Mouse (Mus musculus) liver, adult (tissue): ENCODE results near the gene Prkar1b.

ENCODE experiments used
- GATA4 ChIP-seq: IDR thresholded peaks from 2 replicates; pipeline ENCODE4 v1.6.1; 2014; ENCODE audit warnings: mild to moderate bottlenecking, low read length; ENCODE audit not compliant: insufficient replicate concordance

Prkar1b gene

GRCm38 (mm10) chr5:139130351-139130750 lies 19.4 kb downstream of the Prkar1b start:
- no peak for TF ChIP-seq GATA4

DNA sequence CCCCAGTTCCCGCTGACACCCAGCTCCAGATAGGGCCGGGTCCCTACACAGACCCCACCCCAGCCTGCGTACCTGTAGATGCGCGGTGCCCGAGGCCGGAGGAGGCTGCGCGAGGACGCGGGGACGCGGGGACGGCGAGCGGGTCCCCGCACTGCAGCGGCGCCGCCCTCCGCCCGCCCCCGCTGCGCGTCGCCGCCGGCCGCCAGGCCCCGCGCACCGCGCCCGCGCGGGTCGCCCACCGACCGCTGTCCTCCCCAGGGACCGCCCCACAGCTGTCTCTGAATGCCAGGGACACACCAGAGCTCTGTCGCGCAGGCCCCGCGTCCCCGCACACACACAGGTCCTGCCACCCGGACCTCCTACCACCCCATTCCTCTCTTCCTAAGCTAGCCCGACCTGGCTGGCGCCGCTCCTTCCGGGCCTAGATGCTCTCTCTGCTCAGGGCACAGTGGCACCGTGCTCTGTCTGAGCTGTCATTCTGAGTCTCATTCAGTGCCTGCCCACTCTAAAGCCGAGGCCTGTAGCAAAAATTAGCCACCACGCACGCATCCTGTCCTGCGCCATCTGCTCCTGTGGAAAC lies 20.1 kb downstream of the Prkar1b start:
- TF ChIP-seq GATA4 = no peak

DNA sequence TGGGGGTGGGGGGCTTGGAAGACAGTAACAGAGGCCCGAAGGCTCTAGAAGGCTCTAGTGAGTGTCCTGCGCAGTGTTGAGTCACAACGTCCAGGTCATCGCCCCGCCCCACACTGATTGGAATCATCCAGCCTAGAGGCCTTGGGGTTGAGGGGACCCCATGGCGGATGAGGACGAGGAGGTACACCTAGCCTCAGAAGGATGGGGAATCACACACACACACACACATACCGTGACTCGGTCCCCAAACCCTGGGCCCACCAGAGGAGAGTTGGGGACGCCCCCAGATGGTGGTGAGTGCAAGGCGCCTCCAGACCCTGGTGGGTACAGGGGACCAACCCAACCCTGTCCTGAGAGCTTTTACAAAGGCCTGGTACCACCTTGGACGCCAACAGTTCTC lies 20.7 kb downstream of the Prkar1b start:
- no peak for TF ChIP-seq GATA4

- no peak for TF ChIP-seq GATA4
Observed at GRCm38 (mm10) chr5:139128476-139129065, 21.2 kb downstream of the Prkar1b start.

GRCm38 (mm10) chr5:139125717-139126116 lies 24.1 kb downstream of the Prkar1b start:
- no peak for TF ChIP-seq GATA4

DNA sequence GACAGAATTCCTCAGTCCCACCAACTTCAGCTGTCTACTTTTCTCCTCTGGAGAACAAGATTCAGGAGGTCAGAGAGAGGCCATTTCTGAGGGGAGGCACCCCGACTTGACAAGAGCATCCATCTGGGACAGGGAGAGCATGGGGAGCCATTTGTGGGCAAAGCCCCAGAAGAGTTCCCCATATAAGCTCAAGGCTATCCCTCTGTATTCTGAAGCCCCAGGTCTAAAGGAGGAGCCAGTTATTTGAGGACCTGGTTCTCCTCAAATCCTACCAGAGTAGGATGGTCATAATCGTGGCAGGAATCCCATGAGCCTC lies 30.9 kb downstream of the Prkar1b start:
- TF ChIP-seq GATA4 = no peak

DNA sequence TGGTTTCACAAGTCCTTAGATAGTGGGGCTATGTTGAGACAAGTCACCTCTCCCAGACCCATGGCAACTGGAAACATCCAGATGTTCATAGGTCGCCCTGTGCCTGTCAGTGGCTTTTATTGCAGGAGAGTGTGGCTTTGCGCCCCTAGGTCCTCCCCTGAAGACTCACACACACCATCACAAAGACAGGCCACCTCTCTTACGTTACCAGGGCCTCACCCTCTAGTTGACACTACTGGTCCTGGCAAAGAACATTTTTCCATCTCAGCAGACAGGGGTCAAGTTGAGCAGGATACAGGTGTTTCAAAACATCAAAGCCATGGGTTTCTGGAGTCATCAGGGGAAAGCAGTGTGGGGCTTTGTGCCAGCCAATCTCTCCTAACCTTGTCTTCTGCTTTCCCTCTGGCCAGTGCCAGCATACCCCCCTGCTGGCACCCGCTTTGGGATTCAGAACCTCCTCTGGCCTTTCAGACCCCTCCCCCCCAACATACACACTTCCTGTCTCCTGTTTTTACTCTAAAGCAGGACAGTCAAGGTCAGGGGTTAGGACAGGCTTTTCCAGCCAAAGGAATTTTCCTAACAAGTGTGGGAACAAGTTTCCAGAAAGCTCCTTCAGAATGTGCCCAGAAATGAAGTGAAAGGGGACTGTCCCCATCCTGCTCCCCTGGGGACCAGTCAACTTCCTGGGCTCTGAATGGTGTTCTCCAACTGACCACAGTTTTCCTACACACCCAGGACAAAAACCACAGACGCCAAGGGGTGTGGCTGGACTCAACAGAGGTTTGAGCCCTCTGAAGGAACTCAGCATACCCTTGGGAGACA lies 31.5 kb downstream of the Prkar1b start:
- TF ChIP-seq GATA4 = no peak

DNA sequence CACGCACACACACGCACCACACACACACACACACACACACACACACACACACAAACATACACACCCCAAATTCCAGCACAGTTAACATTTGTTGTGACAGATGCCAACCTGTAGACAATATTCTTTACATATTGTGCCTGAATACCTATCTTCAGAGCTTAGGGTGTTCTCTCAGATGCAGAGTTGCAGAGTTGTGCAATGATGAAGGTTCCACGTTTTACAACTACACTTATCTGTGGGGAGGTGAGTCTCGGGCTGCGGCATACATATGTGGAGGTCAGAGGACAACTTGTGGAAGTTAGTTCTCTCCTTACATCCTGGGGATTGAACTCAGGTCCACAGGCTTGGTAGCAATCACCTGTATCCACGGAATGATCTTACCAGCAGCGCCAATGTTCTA lies 34.3 kb downstream of the Prkar1b start:
- TF ChIP-seq GATA4 = no peak

- no peak for TF ChIP-seq GATA4
Observed at GRCm38 (mm10) chr5:139114876-139115275, 34.9 kb downstream of the Prkar1b start.

GRCm38 (mm10) chr5:139112418-139112817 lies 37.4 kb downstream of the Prkar1b start:
- TF ChIP-seq GATA4 = no peak

GRCm38 (mm10) chr5:139111991-139112390 lies 37.8 kb downstream of the Prkar1b start:
- TF ChIP-seq GATA4 = no peak

- no peak for TF ChIP-seq GATA4
Observed at GRCm38 (mm10) chr5:139110140-139110855, 39.5 kb downstream of the Prkar1b start.

- no peak for TF ChIP-seq GATA4
Observed at GRCm38 (mm10) chr5:139107815-139108214, 42.0 kb downstream of the Prkar1b start.

- TF ChIP-seq GATA4 = no peak
Observed at GRCm38 (mm10) chr5:139101783-139102182, 48.0 kb downstream of the Prkar1b start.

GRCm38 (mm10) chr5:139098991-139099972 lies 50.5 kb downstream of the Prkar1b start:
- no peak for TF ChIP-seq GATA4
